16 mouse cellular contexts compared by ENCODE assay signal in genomic region chr1:187956702-187957101, GRCm38 (mm10).
"Had no signal": no experiment of that assay in that cellular context is flagged by ENCODE, and none has a peak within 500 bp of the region (broad histone marks: within the 10 kb centered on the region; RNA-seq: fewer than 3 reads in every experiment).

No protein-coding gene starts in this region.

- H3K9me3 ChIP-seq: neural tube, embryonic 12.5 days; neural tube, embryonic 13.5 days; neural tube, embryonic 15.5 days; stomach, embryonic 15.5 days had no signal

- H3K27ac ChIP-seq: neural tube, embryonic 12.5 days; neural tube, embryonic 13.5 days; neural tube, embryonic 15.5 days; stomach, embryonic 15.5 days; stomach, postnatal 0 days had no signal

- H3K4me3 ChIP-seq: neural tube, embryonic 12.5 days; neural tube, embryonic 13.5 days; neural tube, embryonic 15.5 days; stomach, embryonic 15.5 days had no signal

- H3K9ac ChIP-seq: neural tube, embryonic 12.5 days; neural tube, embryonic 13.5 days; neural tube, embryonic 15.5 days; stomach, embryonic 15.5 days had no signal

- H3K4me2 ChIP-seq: neural tube, embryonic 12.5 days; neural tube, embryonic 13.5 days; neural tube, embryonic 15.5 days; stomach, embryonic 15.5 days had no signal

- H3K36me3 ChIP-seq: neural tube, embryonic 12.5 days; neural tube, embryonic 13.5 days; neural tube, embryonic 15.5 days; stomach, embryonic 15.5 days had no signal

- H3K4me1 ChIP-seq: neural tube, embryonic 13.5 days; neural tube, embryonic 15.5 days; stomach, embryonic 15.5 days had no signal

- DNase-seq: retina, postnatal 1 day; right cerebral cortex, adult 18-20 months; right cerebral cortex, postnatal 14 days; right cerebral cortex, postnatal 25 days; spleen, adult 18-20 months; thymus, adult 18-20 months; thymus, adult 2 months; thymus, postnatal 14 days; thymus, postnatal 25 days; thymus, postnatal 36 days; thymus, postnatal 4 days had no signal

- H3K27me3 ChIP-seq: neural tube, embryonic 12.5 days; neural tube, embryonic 13.5 days; neural tube, embryonic 15.5 days; stomach, embryonic 15.5 days had no signal
